ENCODE assay signal across 8 mouse cellular contexts in the genomic region with DNA sequence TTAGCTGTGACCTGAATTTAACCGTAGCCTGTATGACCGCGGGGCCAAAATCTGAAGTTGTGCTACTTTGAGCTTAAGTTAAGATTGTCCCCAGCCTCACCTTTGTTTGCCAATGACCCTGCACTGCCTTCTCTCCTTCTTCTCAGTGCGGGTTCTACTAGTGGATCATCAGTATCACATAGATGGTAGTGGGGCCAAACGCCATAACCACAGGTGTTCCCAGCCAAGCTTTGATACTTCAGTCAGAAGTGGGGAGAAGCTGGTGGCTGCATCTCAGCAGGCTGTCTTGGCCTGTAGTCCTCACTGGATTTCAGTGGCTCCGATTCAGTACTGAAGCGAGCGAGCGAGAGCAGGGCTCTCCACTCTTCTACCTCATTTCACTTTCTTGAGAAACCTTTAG. TPM values are rescaled to one million over a fixed set of nuclear protein-coding genes. Genes with fewer than 3 reads are reported as not detected.
DNase-seq lines count a peak whose midpoint lies in the region; ATAC-seq and TF ChIP-seq lines count a peak whose summit lies in the region.

No protein-coding gene starts in this region.

- no peak overlapping the region for H3K9ac ChIP-seq in embryonic facial prominence, embryonic 12.5 days
- peak overlapping the region; percentile 39; the same call in 1 of the 2 replicates for H3K9ac ChIP-seq in hindbrain, postnatal 0 days (replicated peaks; ENCODE audit: low read length)

- H3K27ac ChIP-seq in embryonic facial prominence, embryonic 12.5 days: no peak overlapping the region
- no peak overlapping the region for H3K27ac ChIP-seq in hindbrain, postnatal 0 days
- no peak overlapping the region for H3K27ac ChIP-seq in midbrain, embryonic 10.5 days (replicated peaks)

- peak; percentile 15 to 34 for DNase-seq in adrenal gland, postnatal 36 days
- DNase-seq in adrenal gland, postnatal 4 days (ENCODE audit: low spot score in 2 of 2): no peak
- DNase-seq in hindbrain, postnatal 0 days (ENCODE audit: low spot score): no peak
- peak; percentile 21 for DNase-seq in midbrain, embryonic 10.5 days (ENCODE audit: low spot score)
- DNase-seq in ovary, postnatal 10 days (ENCODE audit: low spot score): no peak
- no peak for DNase-seq in T-cell, adult 2 months (ENCODE audit: low spot score)

- peak overlapping the region; percentile 58 for H3K4me3 ChIP-seq in embryonic facial prominence, embryonic 12.5 days
- H3K4me3 ChIP-seq in hindbrain, postnatal 0 days (ENCODE audit: low read length): peak overlapping the region; percentile 48
- H3K4me3 ChIP-seq in midbrain, embryonic 10.5 days: peak overlapping the region; percentile 67

- no peaks in the 10 kb centered on the region for H3K36me3 ChIP-seq in embryonic facial prominence, embryonic 12.5 days
- H3K36me3 ChIP-seq in hindbrain, postnatal 0 days (ENCODE audit: insufficient read depth, low read length): no peaks in the 10 kb centered on the region
- no peaks in the 10 kb centered on the region for H3K36me3 ChIP-seq in midbrain, embryonic 10.5 days

- peaks cover 4% of the 10 kb centered on the region; the same call in 1 of the 2 replicates for H3K4me1 ChIP-seq in embryonic facial prominence, embryonic 12.5 days
- no peaks in the 10 kb centered on the region for H3K4me1 ChIP-seq in hindbrain, postnatal 0 days (ENCODE audit: insufficient read depth, low read length)
- peaks cover 18% of the 10 kb centered on the region for H3K4me1 ChIP-seq in midbrain, embryonic 10.5 days

- H3K4me2 ChIP-seq in embryonic facial prominence, embryonic 12.5 days (replicated peaks): peak overlapping the region; percentile 96
- peak overlapping the region; percentile 80 for H3K4me2 ChIP-seq in hindbrain, postnatal 0 days (ENCODE audit: low read depth, low read length)

- TF ChIP-seq CTCF in hindbrain, postnatal 0 days (IDR thresholded peaks at IDR 0.05; ENCODE audit: low read depth): no peak

- H3K27me3 ChIP-seq in embryonic facial prominence, embryonic 12.5 days: no peaks in the 10 kb centered on the region
- no peaks in the 10 kb centered on the region for H3K27me3 ChIP-seq in hindbrain, postnatal 0 days (ENCODE audit: insufficient read depth, low read length)
- peaks cover 30% of the 10 kb centered on the region for H3K27me3 ChIP-seq in midbrain, embryonic 10.5 days (ENCODE audit: low read depth, poor library complexity, severe bottlenecking)

- H3K9me3 ChIP-seq in embryonic facial prominence, embryonic 12.5 days: no peaks in the 10 kb centered on the region
- H3K9me3 ChIP-seq in hindbrain, postnatal 0 days (ENCODE audit: low read length): no peaks in the 10 kb centered on the region
- no peaks in the 10 kb centered on the region for H3K9me3 ChIP-seq in midbrain, embryonic 10.5 days (replicated peaks)

- ATAC-seq in embryonic facial prominence, embryonic 12.5 days (ENCODE audit: insufficient number of reproducible peaks, insufficient read depth, low FRiP score, low TSS enrichment): no peak
- ATAC-seq in hindbrain, postnatal 0 days: no peak
- no peak for ATAC-seq in megakaryocyte progenitor cell, adult 5-6 weeks (replicated peaks; ENCODE audit: poor library complexity)

- WGBS in embryonic facial prominence, embryonic 12.5 days: 22% methylated on average over 9 of the region's 9 CpGs
- 18% methylated on average over 9 of the region's 9 CpGs for WGBS in hindbrain, postnatal 0 days
- 20% methylated on average over 9 of the region's 9 CpGs for WGBS in midbrain, embryonic 10.5 days

RNA-seq across cellular contexts. Expression of a gene that starts 0.7 kb away (rescaled TPM):
- total RNA-seq in adrenal gland, postnatal 36 days (2021): 100 to 1,000 TPM; 193 to 516 TPM
- 100 to 1,000 TPM; 151 to 162 TPM for total RNA-seq in adrenal gland, postnatal 4 days (2021)
- polyA plus RNA-seq in embryonic facial prominence, embryonic 12.5 days (2016; fragmentation: Nextera tagmentation; extraction: Ambion mirVana): 3.8 and 4.9 TPM in 2 replicates
- total RNA-seq in hindbrain, postnatal 0 days (2014; rRNA removed): 0.72 and 1.4 TPM in 2 replicates
- 1.1 and 1.3 TPM in 2 replicates for polyA plus RNA-seq in hindbrain, postnatal 0 days (2015; fragmentation: Nextera tagmentation; extraction: Ambion mirVana)
- 1.00 and 1.5 TPM in 2 replicates for polyA plus RNA-seq in midbrain, embryonic 10.5 days (2016; fragmentation: Nextera tagmentation; extraction: Ambion mirVana)
- 1.8 TPM in 2 replicates for total RNA-seq in megakaryocyte progenitor cell, adult 5-6 weeks (2015)
- 0.27 and 0.29 TPM in 2 replicates for total RNA-seq in megakaryocyte progenitor cell, adult 5-6 weeks (2017)

Comparison
In these comparisons a context has a peak if more than half of its experiments do, and no peak if none do; other contexts are left out.
1. DNase-seq: peak in adrenal gland, postnatal 36 days (2 of 2) and midbrain, embryonic 10.5 days (single experiment); none in adrenal gland, postnatal 4 days (0 of 2), hindbrain, postnatal 0 days (single experiment), ovary, postnatal 10 days (single experiment) and T-cell, adult 2 months (single experiment).
2. RNA of a gene that starts 0.7 kb away (total RNA-seq): 193 to 516 TPM in adrenal gland, postnatal 36 days and 151 to 162 TPM in adrenal gland, postnatal 4 days; 0.27 to 1.8 TPM in megakaryocyte progenitor cell, adult 5-6 weeks and 0.72 to 1.4 TPM in hindbrain, postnatal 0 days; every median in the first group is over 10 times any median in the second.
3. Peak in every context shown above with its lines, with median percentiles within 50 percentile points of each other: H3K4me3 ChIP-seq.